Comparison of ENCODE assay signal across 21 mouse cellular contexts in genomic region chr2:24413677-24414076, GRCm38 (mm10). TPM values are rescaled to one million over a fixed set of nuclear protein-coding genes. Genes with fewer than 3 reads are reported as not detected.
A peak's percentile ranks its signal among the peaks of the same experiment; 100 is the strongest.
DNase-seq lines count a peak whose midpoint lies in the region; ATAC-seq and TF ChIP-seq lines count a peak whose summit lies in the region.
"Had no signal": no experiment of that assay in that cellular context is flagged by ENCODE, and none has a peak within 500 bp of the region (broad histone marks: within the 10 kb centered on the region; RNA-seq: fewer than 3 reads in every experiment).

No protein-coding gene starts in this region.

- peaks cover 39% of the 10 kb centered on the region for H3K4me1 ChIP-seq in hindbrain, embryonic 13.5 days (replicated peaks)
- H3K4me1 ChIP-seq in hindbrain, postnatal 0 days (ENCODE audit: insufficient read depth, low read length): 0 out of 2 replicates have a peak, but pooled peaks cover 7% of the 10 kb centered on the region
- peaks cover 27% of the 10 kb centered on the region for H3K4me1 ChIP-seq in stomach, embryonic 16.5 days (ENCODE audit: control insufficient read depth, insufficient read depth, low read length)
- H3K4me1 ChIP-seq in stomach, postnatal 0 days (replicated peaks; ENCODE audit: control insufficient read depth, insufficient read depth): no peaks in the 10 kb centered on the region
- H3K4me1 ChIP-seq in neural tube, embryonic 15.5 days: peaks cover 32% of the 10 kb centered on the region
- H3K4me1 ChIP-seq: heart, embryonic 13.5 days; liver, embryonic 12.5 days had no signal

- no peak for TF ChIP-seq EP300 in stomach, postnatal 0 days (optimal IDR thresholded peaks at IDR 0.05)

- 46% methylated on average over 4 of the region's 4 CpGs for WGBS in hindbrain, embryonic 13.5 days
- WGBS in hindbrain, postnatal 0 days: 71% methylated on average over 4 of the region's 4 CpGs
- 72% methylated on average over 4 of the region's 4 CpGs for WGBS in stomach, embryonic 16.5 days
- 79% methylated on average over 4 of the region's 4 CpGs for WGBS in stomach, postnatal 0 days
- 44% methylated on average over 4 of the region's 4 CpGs for WGBS in neural tube, embryonic 15.5 days

- no peak for DNase-seq in hindbrain, postnatal 0 days (ENCODE audit: low spot score)
- DNase-seq in kidney, postnatal 4 days: peak; percentile 74 to 84
- no peak for DNase-seq in kidney, adult 9 months
- DNase-seq in stomach, postnatal 0 days (ENCODE audit: low spot score): no peak
- DNase-seq in c-Kit-positive CD71-positive TER-119-positive erythroid progenitor cells, embryonic 14.5 days (ENCODE audit: low spot score): no peak
- DNase-seq: adrenal gland, adult 8-10 months; cerebellum, adult 18-20 months; cerebellum, postnatal 14 days; forebrain, postnatal 0 days; gastrocnemius, postnatal 36 days; heart, adult 2 months; heart, postnatal 14 days; lung, postnatal 4 days had no signal

- peak; percentile 43; the same call in 1 of the 2 replicates for ATAC-seq in hindbrain, embryonic 13.5 days (ENCODE audit: low FRiP score)
- no peak for ATAC-seq in hindbrain, postnatal 0 days
- no peak for ATAC-seq in stomach, embryonic 16.5 days (ENCODE audit: insufficient read depth, low FRiP score)
- ATAC-seq in stomach, postnatal 0 days (ENCODE audit: low FRiP score, low TSS enrichment): no peak
- ATAC-seq in neural tube, embryonic 15.5 days (ENCODE audit: low FRiP score): peak; percentile 50; the same call in 1 of the 2 replicates
- ATAC-seq: CD4-positive, CD25-positive, alpha-beta regulatory T cell, adult 4 months; forebrain, postnatal 0 days; liver, embryonic 12.5 days had no signal

- H3K27me3 ChIP-seq in hindbrain, embryonic 13.5 days: peaks cover 14% of the 10 kb centered on the region; the same call in 1 of the 2 replicates
- no peaks in the 10 kb centered on the region for H3K27me3 ChIP-seq in hindbrain, postnatal 0 days (ENCODE audit: insufficient read depth, low read length)
- no peaks in the 10 kb centered on the region for H3K27me3 ChIP-seq in stomach, embryonic 16.5 days (ENCODE audit: control insufficient read depth, insufficient read depth, low read length)
- no peaks in the 10 kb centered on the region for H3K27me3 ChIP-seq in stomach, postnatal 0 days (ENCODE audit: control insufficient read depth, insufficient read depth, low read length)
- no peaks in the 10 kb centered on the region for H3K27me3 ChIP-seq in neural tube, embryonic 15.5 days (replicated peaks)
- H3K27me3 ChIP-seq: embryonic facial prominence, embryonic 12.5 days; limb, embryonic 13.5 days had no signal

- no peak overlapping the region for H3K4me3 ChIP-seq in hindbrain, embryonic 13.5 days
- H3K4me3 ChIP-seq in hindbrain, postnatal 0 days (ENCODE audit: low read length): no peak overlapping the region
- H3K4me3 ChIP-seq in stomach, embryonic 16.5 days (replicated peaks; ENCODE audit: low read length): no peak overlapping the region
- H3K4me3 ChIP-seq in stomach, postnatal 0 days (ENCODE audit: low read depth, low read length): no peak overlapping the region
- H3K4me3 ChIP-seq in neural tube, embryonic 15.5 days (replicated peaks): no peak overlapping the region
- H3K4me3 ChIP-seq: embryonic facial prominence, embryonic 12.5 days; heart, adult 2 months; heart, embryonic 13.5 days; limb, embryonic 13.5 days; liver, embryonic 12.5 days had no signal

- no peak overlapping the region for H3K9ac ChIP-seq in hindbrain, embryonic 13.5 days
- no peak overlapping the region for H3K9ac ChIP-seq in hindbrain, postnatal 0 days (replicated peaks; ENCODE audit: low read length)
- H3K9ac ChIP-seq in stomach, embryonic 16.5 days (ENCODE audit: low read length): no peak overlapping the region
- no peak overlapping the region for H3K9ac ChIP-seq in stomach, postnatal 0 days (ENCODE audit: low read length)
- H3K9ac ChIP-seq in neural tube, embryonic 15.5 days (replicated peaks): no peak overlapping the region
- H3K9ac ChIP-seq: embryonic facial prominence, embryonic 12.5 days; forebrain, postnatal 0 days; heart, embryonic 13.5 days; limb, embryonic 13.5 days; liver, embryonic 12.5 days had no signal

- no peaks in the 10 kb centered on the region for H3K36me3 ChIP-seq in hindbrain, embryonic 13.5 days
- no peaks in the 10 kb centered on the region for H3K36me3 ChIP-seq in hindbrain, postnatal 0 days (ENCODE audit: insufficient read depth, low read length)
- no peaks in the 10 kb centered on the region for H3K36me3 ChIP-seq in stomach, embryonic 16.5 days (ENCODE audit: control insufficient read depth, insufficient read depth, low read length)
- no peaks in the 10 kb centered on the region for H3K36me3 ChIP-seq in stomach, postnatal 0 days (ENCODE audit: control insufficient read depth, insufficient read depth, low read length)
- no peaks in the 10 kb centered on the region for H3K36me3 ChIP-seq in neural tube, embryonic 15.5 days
- H3K36me3 ChIP-seq: embryonic facial prominence, embryonic 12.5 days; heart, embryonic 13.5 days; limb, embryonic 13.5 days; liver, embryonic 12.5 days had no signal

- no peak for TF ChIP-seq CTCF in hindbrain, postnatal 0 days (IDR thresholded peaks at IDR 0.05; ENCODE audit: low read depth)
- TF ChIP-seq CTCF in stomach, postnatal 0 days (IDR thresholded peaks at IDR 0.05; ENCODE audit: low read depth): no peak

- H3K4me2 ChIP-seq in hindbrain, embryonic 13.5 days: no peak overlapping the region
- no peak overlapping the region for H3K4me2 ChIP-seq in hindbrain, postnatal 0 days (ENCODE audit: low read depth, low read length)
- no peak overlapping the region for H3K4me2 ChIP-seq in stomach, embryonic 16.5 days (ENCODE audit: low read depth, low read length)
- no peak overlapping the region for H3K4me2 ChIP-seq in stomach, postnatal 0 days (replicated peaks; ENCODE audit: low read depth)
- H3K4me2 ChIP-seq in neural tube, embryonic 15.5 days: no peak overlapping the region
- H3K4me2 ChIP-seq: embryonic facial prominence, embryonic 12.5 days; heart, embryonic 13.5 days; limb, embryonic 13.5 days; liver, embryonic 12.5 days had no signal

- peak overlapping the region; percentile 76 for H3K27ac ChIP-seq in hindbrain, embryonic 13.5 days
- H3K27ac ChIP-seq in hindbrain, postnatal 0 days: no peak overlapping the region
- 0 out of 2 replicates have a peak overlapping the region, but pooled peaks have one; percentile 31 for H3K27ac ChIP-seq in stomach, embryonic 16.5 days (ENCODE audit: low read length)
- no peak overlapping the region for H3K27ac ChIP-seq in stomach, postnatal 0 days (replicated peaks)
- peak overlapping the region; percentile 62 for H3K27ac ChIP-seq in neural tube, embryonic 15.5 days (replicated peaks)
- H3K27ac ChIP-seq: embryonic facial prominence, embryonic 12.5 days; heart, adult 2 months; heart, embryonic 13.5 days; limb, embryonic 13.5 days; liver, embryonic 12.5 days had no signal

- no peaks in the 10 kb centered on the region for H3K9me3 ChIP-seq in hindbrain, embryonic 13.5 days
- H3K9me3 ChIP-seq in hindbrain, postnatal 0 days (ENCODE audit: low read length): no peaks in the 10 kb centered on the region
- no peaks in the 10 kb centered on the region for H3K9me3 ChIP-seq in stomach, embryonic 16.5 days (replicated peaks; ENCODE audit: control insufficient read depth, low read length)
- H3K9me3 ChIP-seq in stomach, postnatal 0 days (ENCODE audit: control insufficient read depth, low read length): no peaks in the 10 kb centered on the region
- H3K9me3 ChIP-seq in neural tube, embryonic 15.5 days (replicated peaks): no peaks in the 10 kb centered on the region
- H3K9me3 ChIP-seq: embryonic facial prominence, embryonic 12.5 days; heart, embryonic 13.5 days; limb, embryonic 13.5 days; liver, embryonic 12.5 days had no signal

RNA-seq across cellular contexts. Expression of gene Psd4, which starts 46.3 kb away (rescaled TPM):
- polyA plus RNA-seq in hindbrain, embryonic 13.5 days (2015; fragmentation: Nextera tagmentation; extraction: Ambion mirVana): 0.30 and 0.74 TPM in 2 replicates
- total RNA-seq in hindbrain, postnatal 0 days (2014; rRNA removed): 1.3 and 7.0 TPM in 2 replicates
- 0.71 and 1.2 TPM in 2 replicates for polyA plus RNA-seq in hindbrain, postnatal 0 days (2015; fragmentation: Nextera tagmentation; extraction: Ambion mirVana)
- polyA plus RNA-seq in stomach, embryonic 16.5 days (2015; fragmentation: Nextera tagmentation; extraction: Ambion mirVana): 9.4 and 10.2 TPM in 2 replicates
- 9.2 and 10.2 TPM in 2 replicates for polyA plus RNA-seq in stomach, postnatal 0 days (2015; fragmentation: Nextera tagmentation; extraction: Ambion mirVana)
- 1.4 and 3.7 TPM in 2 replicates for polyA plus RNA-seq in neural tube, embryonic 15.5 days (2015; fragmentation: Nextera tagmentation; extraction: Ambion mirVana)

Comparison
In these comparisons a context has a peak if more than half of its experiments do, and no peak if none do; other contexts are left out.
1. ATAC-seq: peak in hindbrain, embryonic 13.5 days (single experiment) and neural tube, embryonic 15.5 days (single experiment); none in hindbrain, postnatal 0 days (single experiment), stomach, embryonic 16.5 days (single experiment) and stomach, postnatal 0 days (single experiment).
2. H3K27ac ChIP-seq: peak in hindbrain, embryonic 13.5 days (single experiment), stomach, embryonic 16.5 days (single experiment) and neural tube, embryonic 15.5 days (single experiment); none in hindbrain, postnatal 0 days (single experiment) and stomach, postnatal 0 days (single experiment).
3. DNase-seq: peak in kidney, postnatal 4 days (2 of 2); none in hindbrain, postnatal 0 days (single experiment), kidney, adult 9 months (single experiment), stomach, postnatal 0 days (single experiment) and c-Kit-positive CD71-positive TER-119-positive erythroid progenitor cells, embryonic 14.5 days (single experiment).